Mouse (Mus musculus) adrenal gland, postnatal 14 days (tissue): ENCODE data around the gene 2010111I01Rik. TPM values are rescaled to one million over a fixed set of nuclear protein-coding genes. Genes with fewer than 3 reads are reported as not detected.
"Not testable (repeated sequence)": the region's sequence is repeated elsewhere in the genome, so short reads cannot be mapped to it uniquely, and the experiment has no call there.

Experiments
- DNase-seq: peaks from one replicate; pipeline ENCODE4 v3.0.0; 2021; ENCODE audit warnings: mixed read lengths
- microRNA-seq, 2 experiments: library from miRNA; unstranded; fragments of <30 nt; microRNA quantifications; one replicate each; pipeline ENCODE4 v1.2.0; 2021
- total RNA-seq: library from RNA; stranded (reverse); gene quantifications from 2 replicates; pipeline ENCODE4 v1.2.3, GENCODE M21; 2021

The 2010111I01Rik gene
- total RNA-seq, 1 experiment from 2014 or later, result 78.9 TPM

DNA sequence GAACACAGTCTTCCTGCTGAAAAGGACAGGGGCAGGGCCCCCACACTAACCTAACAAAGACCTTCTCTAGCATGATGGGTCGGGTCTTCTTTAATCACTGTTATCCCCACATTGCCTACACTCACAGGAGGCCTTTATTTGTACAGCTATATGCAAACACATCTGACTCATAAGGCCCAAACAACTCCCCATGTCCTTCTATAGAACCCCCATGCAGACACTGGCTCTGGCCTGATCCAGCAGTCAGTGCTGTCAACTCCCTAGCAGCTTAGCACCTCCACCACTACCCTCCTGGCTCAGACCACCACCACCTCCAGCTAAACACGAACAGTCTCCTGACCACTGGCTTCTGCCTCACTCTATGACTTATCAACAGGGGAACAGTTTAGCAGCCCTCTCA, 382.9 kb downstream of the 2010111I01Rik start:
- no peak for DNase-seq

DNA sequence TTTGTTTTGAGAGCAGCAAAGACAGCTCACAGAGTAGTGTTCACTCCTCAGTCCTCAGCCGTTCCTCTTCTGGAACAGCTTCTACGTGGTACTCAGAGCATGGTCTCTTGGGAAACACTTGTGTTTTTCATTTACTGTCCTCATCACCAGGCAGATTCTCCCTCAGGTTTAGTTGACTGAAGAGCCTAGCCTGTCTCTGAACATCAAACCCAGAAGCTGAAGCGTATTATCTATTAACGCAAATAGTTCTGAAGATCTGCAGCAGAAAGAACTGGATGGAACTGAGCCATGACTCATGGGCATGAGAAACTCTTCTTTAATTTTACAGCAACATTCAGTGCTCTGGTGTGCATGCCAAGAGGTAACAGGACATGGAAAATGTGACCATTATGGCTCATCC, 385.4 kb downstream of the 2010111I01Rik start:
- DNase-seq, result no peak

DNA sequence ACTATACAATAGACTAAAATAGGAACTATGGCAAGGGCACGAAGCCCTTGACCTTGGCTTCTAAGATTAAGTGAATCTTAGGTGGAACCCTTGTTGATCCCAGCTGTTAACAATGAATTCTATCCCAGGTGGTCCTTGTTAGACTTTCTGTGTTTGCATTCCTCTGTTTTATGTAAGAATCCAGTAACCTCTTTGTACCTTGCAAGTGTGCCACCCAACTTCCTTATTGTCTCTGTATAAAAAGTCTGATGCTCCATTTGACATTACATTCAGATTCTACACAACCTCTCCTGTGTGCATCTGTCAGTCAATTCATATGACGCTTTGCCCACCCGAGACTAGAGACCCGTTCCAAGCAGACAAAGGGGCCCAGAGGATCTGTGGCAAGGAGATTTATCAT, 388.6 kb downstream of the 2010111I01Rik start:
- not testable (repeated sequence) for DNase-seq

DNA sequence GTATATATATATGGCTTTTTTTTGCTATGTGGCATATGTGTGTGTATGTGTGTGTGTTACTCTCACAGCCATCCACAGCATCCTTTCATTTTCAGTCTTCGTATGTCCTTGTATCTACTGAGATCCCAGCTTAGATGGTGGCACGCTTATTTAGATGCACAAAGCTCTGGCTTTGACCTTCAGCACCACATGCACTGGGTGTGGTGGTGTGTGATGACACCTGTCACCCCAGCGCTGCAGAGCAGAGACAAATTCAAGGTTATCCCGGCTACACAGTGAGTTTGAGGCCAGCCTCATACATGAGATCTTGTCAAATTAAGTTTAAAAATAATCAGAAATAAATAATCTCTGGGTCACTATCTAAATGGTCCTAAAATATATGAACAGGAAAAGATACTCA, 391.4 kb downstream of the 2010111I01Rik start:
- DNase-seq, result no peak

DNA sequence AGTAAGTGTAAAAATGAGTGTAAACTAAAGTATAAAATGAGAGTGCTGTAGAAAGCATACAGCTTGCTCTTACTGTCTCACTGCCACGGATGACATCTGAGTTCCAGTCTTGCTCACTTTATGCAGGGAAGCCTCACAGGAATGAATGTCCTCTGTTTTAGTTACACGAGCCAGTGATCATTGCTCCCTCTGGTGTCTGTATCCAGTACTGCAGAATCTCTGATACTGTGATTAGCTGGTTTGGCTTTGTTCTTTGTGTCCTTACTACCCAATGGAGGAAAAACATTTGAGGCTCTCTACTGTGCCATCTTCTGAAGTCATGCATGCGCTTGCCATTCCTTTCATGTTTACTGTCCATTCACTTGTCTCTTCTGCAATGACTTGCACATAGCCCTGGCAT, 391.9 kb downstream of the 2010111I01Rik start:
- peak; percentile 71 for DNase-seq

DNA sequence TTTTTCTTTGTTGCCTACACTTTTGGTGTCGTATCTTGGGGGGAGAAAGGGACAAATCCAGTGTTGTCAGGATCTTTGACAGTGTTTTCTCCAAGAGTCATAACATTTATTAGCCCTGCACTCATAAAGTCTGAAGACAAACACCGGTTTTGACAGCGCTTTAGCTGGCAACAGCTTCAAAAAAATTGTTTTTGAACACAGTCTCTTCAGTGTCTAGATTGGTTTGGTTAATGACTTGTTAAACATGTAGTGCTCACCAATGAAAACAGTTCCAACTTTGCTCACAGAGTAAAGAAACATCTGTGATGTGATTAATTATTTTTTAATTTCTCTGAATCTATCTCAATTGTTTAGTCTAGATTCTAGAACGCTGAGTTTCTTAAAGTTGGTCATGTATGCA, 394.7 kb downstream of the 2010111I01Rik start:
- no peak for DNase-seq

DNA sequence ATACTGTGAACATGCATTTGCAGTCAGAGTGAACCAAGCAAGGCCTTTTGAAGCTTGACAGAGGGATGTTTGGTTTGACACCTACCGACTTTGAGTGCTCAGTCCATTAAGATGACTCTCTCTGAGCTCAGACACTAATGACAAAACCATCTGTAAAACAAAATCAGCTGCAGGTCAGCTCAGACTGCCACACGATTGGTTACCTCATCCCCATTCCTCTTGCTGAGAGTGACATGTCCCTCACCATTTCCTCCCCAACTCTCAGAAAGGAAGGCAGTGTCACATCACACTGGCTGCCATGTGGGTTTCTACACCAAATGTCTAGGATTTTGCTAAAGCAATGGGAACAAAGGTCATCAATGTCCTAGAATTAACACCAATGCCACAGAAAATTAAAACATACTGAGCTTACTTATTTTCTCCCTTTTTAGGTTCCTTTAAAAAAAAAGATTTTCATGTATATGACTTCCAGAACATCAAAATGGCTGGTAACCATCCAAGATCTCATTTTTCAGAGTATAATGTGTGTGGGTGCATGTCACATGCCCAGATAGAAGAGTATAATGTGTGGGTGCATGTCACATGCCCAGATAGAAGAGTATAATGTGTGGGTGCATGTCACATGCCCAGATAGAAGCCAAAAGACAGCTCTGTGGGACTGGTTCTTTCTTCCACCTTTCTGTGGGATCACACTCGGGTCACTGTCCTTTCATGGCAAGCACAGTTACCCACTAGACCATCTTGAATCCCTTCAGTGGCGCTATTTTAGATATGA, 395.6 kb downstream of the 2010111I01Rik start:
- DNase-seq, result no peak

DNA sequence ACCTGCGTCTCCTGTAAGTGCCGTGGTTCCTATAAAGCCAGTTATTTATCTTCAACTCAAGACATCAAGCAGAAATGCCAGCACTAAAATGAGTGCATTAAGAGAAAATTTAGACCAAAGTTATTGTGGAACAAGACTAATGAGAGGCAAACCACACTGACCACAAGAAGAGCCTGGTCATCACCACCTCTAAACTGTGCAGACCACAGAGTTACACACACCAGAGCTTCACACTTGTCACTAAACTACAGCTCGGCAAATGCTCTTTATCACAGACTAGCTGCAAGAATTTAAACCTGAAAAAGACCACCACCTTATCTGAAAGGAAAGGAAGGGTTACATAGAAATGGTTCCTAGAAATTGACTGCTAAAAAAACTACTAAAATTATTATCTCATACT, 397.1 kb downstream of the 2010111I01Rik start:
- no peak for DNase-seq

DNA sequence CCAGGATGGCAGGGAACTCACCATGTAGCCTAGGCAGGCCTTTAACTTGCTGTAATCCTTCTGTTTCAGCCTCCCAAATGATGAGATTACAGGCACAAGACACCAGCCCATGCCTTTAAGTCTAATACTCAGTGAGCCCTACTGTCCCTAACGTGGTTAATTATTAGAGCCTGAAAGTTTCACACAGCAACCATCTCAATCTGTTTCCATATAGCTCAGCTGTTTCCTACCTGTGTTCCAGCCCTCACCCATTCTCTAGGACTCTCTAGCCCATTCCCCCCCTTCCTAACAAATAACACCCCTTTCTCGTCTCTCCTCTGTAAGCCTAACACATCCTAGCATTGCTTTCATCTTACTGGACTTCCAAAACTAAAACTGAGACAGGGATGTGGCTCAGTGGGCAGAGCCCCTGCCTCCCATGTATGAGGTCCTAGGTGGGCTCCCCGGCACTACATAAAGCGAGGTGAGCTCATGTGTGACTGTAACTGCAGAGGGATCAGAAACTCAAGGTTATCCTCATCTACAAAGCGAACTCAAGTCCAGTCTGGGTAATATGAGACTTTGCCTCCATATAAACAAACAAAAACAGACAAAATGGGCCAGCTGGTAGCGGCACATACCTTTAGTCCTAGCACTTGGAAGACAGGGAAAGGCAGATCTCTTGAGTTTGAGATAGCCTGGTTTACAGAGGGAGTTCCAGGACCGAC, 408.9 kb downstream of the 2010111I01Rik start:
- no peak for DNase-seq

Small RNA genes within 50 kb of the gene (microRNA-seq; reads per million reads assigned to microRNA genes)
- 36,626 to 42,292 reads per million in 2 experiments for gene Mir23b
- gene Mir24-1, result 0 reads per million in 2 experiments
- gene Mir27b, result 5,272 to 5,649 reads per million in 2 experiments
- gene Mir3074-1, result 0 reads per million in 2 experiments

Other genes starting within 250 kb of the 2010111I01Rik start
- gene Platr25, start 204.2 kb upstream of the 2010111I01Rik start, total RNA-seq, result 6.9 and 8.0 TPM in 2 replicates
- gene Gm5141, start 179.1 kb upstream of the 2010111I01Rik start, total RNA-seq, result 2.5 and 2.7 TPM in 2 replicates
- 3.5 and 4.5 TPM in 2 replicates for gene Fbp2, start 106.5 kb upstream of the 2010111I01Rik start, total RNA-seq
- gene Fbp1, start 76.6 kb upstream of the 2010111I01Rik start, total RNA-seq, result 6.5 and 111 TPM in 2 replicates